Mouse (Mus musculus) CH12.LX (cell line): ENCODE results near the gene Fam92b. TPM values are rescaled to one million over a fixed set of nuclear protein-coding genes. Genes with fewer than 3 reads are reported as not detected.
A peak's percentile ranks its signal among the peaks of the same experiment; 100 is the strongest.

Experiments used
- DNase-seq: peaks from one replicate; pipeline ENCODE4 v3.0.0-alpha.2; 2013; ENCODE audit errors: extremely low read depth
- H3K27ac ChIP-seq: 2 replicates; pipeline ENCODE4 v1.5.1; 2012; ENCODE audit warnings: low read depth, mild to moderate bottlenecking, control low read depth, moderate library complexity; ENCODE audit not compliant: insufficient read depth
- H3K27me3 ChIP-seq: replicated peaks from 2 replicates; pipeline ENCODE3; 2012; ENCODE audit warnings: inconsistent platforms
- H3K36me3 ChIP-seq, 2 experiments: replicated peaks in 1 of 2; 2 replicates each; pipeline versions ENCODE3 to v1.6.1; 2012; ENCODE audit warnings: inconsistent platforms in 1 of 2, low read length in 1 of 2, mild to moderate bottlenecking in 1 of 2, mixed read lengths in 1 of 2, moderate library complexity in 1 of 2; ENCODE audit not compliant: control insufficient read depth in 1 of 2, insufficient read depth in 1 of 2
- H3K4me1 ChIP-seq, 2 experiments: 2 replicates each; pipeline ENCODE4 v1.6.1; 2012; ENCODE audit warnings: inconsistent platforms in 1 of 2, moderate library complexity in 1 of 2; ENCODE audit not compliant: insufficient read depth in 2 of 2, control insufficient read depth in 1 of 2
- H3K4me2 ChIP-seq: 2 replicates; pipeline ENCODE4 v1.6.1; 2012; ENCODE audit warnings: low read depth, mild to moderate bottlenecking, control low read depth; ENCODE audit not compliant: poor library complexity, insufficient read depth, severe bottlenecking
- H3K4me3 ChIP-seq, 3 experiments: fragments of 150-350 bp in 1 of 3; sonication (generic) in 1 of 3; replicated peaks in 1 of 3; 2 replicates each; pipeline versions ENCODE3 to v1.5.1; 2011 to 2012; ENCODE audit warnings: low read depth in 2 of 3, low read length in 2 of 3, mild to moderate bottlenecking in 2 of 3, moderate library complexity in 2 of 3, control low read depth in 1 of 3, improper control_type of control experiment in 1 of 3, inconsistent platforms in 1 of 3, mixed read lengths in 1 of 3; ENCODE audit not compliant: poor library complexity in 1 of 3
- H3K79me2 ChIP-seq: replicated peaks from 2 replicates; pipeline ENCODE4 v1.6.1; 2012; ENCODE audit warnings: mild to moderate bottlenecking, moderate library complexity; ENCODE audit not compliant: control insufficient read depth, poor library complexity, insufficient read depth, severe bottlenecking; ENCODE audit errors: extremely low read depth
- H3K9ac ChIP-seq: 2 replicates; pipeline ENCODE4 v1.6.1; 2012; ENCODE audit warnings: low read depth, mild to moderate bottlenecking, control low read depth, moderate library complexity; ENCODE audit not compliant: insufficient read depth
- H3K9me3 ChIP-seq: replicated peaks from 2 replicates; pipeline ENCODE3; 2012; ENCODE audit warnings: low read length, inconsistent platforms, mixed read lengths
- CHD1 ChIP-seq: IDR thresholded peaks from 2 replicates; pipeline ENCODE4 v1.6.1; 2012; ENCODE audit warnings: low read depth, low read length, improper control_type of control experiment, inconsistent platforms
- CHD2 ChIP-seq: IDR thresholded peaks from 2 replicates; pipeline ENCODE4 v1.6.1; 2011; ENCODE audit warnings: low read length, improper control_type of control experiment
- IRF4 ChIP-seq: IDR thresholded peaks from 2 replicates; pipeline ENCODE4 v1.6.1; 2014; ENCODE audit warnings: low read depth, mild to moderate bottlenecking, inconsistent platforms, low read length, improper control_type of control experiment
- KAT2A ChIP-seq: IDR thresholded peaks from 2 replicates; pipeline ENCODE4 v1.6.1; 2012; ENCODE audit warnings: low read length, improper control_type of control experiment, inconsistent platforms; ENCODE audit not compliant: insufficient replicate concordance
- MAFK ChIP-seq: IDR thresholded peaks from 2 replicates; pipeline ENCODE4 v1.6.1; 2011; ENCODE audit warnings: low read length, improper control_type of control experiment; ENCODE audit not compliant: insufficient replicate concordance
- MEF2A ChIP-seq: IDR thresholded peaks from 2 replicates; pipeline ENCODE4 v1.6.1; 2014; ENCODE audit warnings: low read depth, mild to moderate bottlenecking, inconsistent platforms, low read length, improper control_type of control experiment, borderline replicate concordance
- POLR2A ChIP-seq: IDR thresholded peaks from 2 replicates; pipeline ENCODE4 v1.6.1; 2011; ENCODE audit warnings: low read depth, mild to moderate bottlenecking, improper control_type of control experiment, low read length
- POLR2AphosphoS2 ChIP-seq: IDR thresholded peaks from 2 replicates; pipeline ENCODE4 v1.6.1; 2011; ENCODE audit warnings: low read depth, low read length, improper control_type of control experiment
- RAD21 ChIP-seq: IDR thresholded peaks from 2 replicates; pipeline ENCODE4 v1.6.1; 2011; ENCODE audit warnings: low read depth, mild to moderate bottlenecking, low read length, improper control_type of control experiment, moderate library complexity
- UBTF ChIP-seq: IDR thresholded peaks from 2 replicates; pipeline ENCODE4 v1.6.1; 2012; ENCODE audit warnings: low read depth, mild to moderate bottlenecking, inconsistent platforms, low read length, improper control_type of control experiment, moderate library complexity
- USF1 ChIP-seq: IDR thresholded peaks from 2 replicates; pipeline ENCODE4 v1.6.1; 2014; ENCODE audit warnings: low read depth, mild to moderate bottlenecking, inconsistent platforms, low read length, improper control_type of control experiment
- ZC3H11A ChIP-seq: IDR thresholded peaks from 2 replicates; pipeline ENCODE4 v1.6.1; 2012; ENCODE audit warnings: low read depth, mild to moderate bottlenecking, inconsistent platforms, low read length, improper control_type of control experiment
- ZMIZ1 ChIP-seq: IDR thresholded peaks from 2 replicates; pipeline ENCODE4 v1.6.1; 2012; ENCODE audit warnings: low read depth, mild to moderate bottlenecking, inconsistent platforms, low read length, improper control_type of control experiment
- ZNF384 ChIP-seq: IDR thresholded peaks from 2 replicates; pipeline ENCODE4 v1.6.1; 2012; ENCODE audit warnings: low read depth, low read length, improper control_type of control experiment, inconsistent platforms
- dilution Hi-C: fragments of 300-500 bp; cut with MboI; formaldehyde crosslinking; loops from 2 replicates; pipeline ENCODE4 v1.14.3; 2020; ENCODE audit warnings: low sequenced_read_pairs; ENCODE audit not compliant: extremely low pct_unique_long_range_greater_than_20kb, extremely low pct_ligation_motif_present
- in situ Hi-C: fragments of 300-500 bp; cut with MboI; formaldehyde crosslinking; loops from 3 replicates; pipeline ENCODE4 v1.14.3; 2019; ENCODE audit warnings: low sequenced_read_pairs, low pct_ligation_motif_present, low pct_unique_long_range_greater_than_20kb, mixed read lengths
- polyA plus RNA-seq: library from polyadenylated mRNA; unstranded; fragments of >175 nt; gene quantifications from 2 replicates; pipeline ENCODE4 v1.2.1, GENCODE M21; 2012; ENCODE audit warnings: low read depth; ENCODE audit not compliant: insufficient read length
- total RNA-seq, 2 experiments: library from RNA; depleted of rRNA; stranded (reverse); fragments of 300-350 nt in 1 of 2; fragments of >200 nt in 1 of 2; gene quantifications; 2 replicates each; pipeline ENCODE4 v1.2.3; 2012 to 2014

The Fam92b gene
- total and polyA plus RNA-seq, 3 experiments, result not detected

DNA sequence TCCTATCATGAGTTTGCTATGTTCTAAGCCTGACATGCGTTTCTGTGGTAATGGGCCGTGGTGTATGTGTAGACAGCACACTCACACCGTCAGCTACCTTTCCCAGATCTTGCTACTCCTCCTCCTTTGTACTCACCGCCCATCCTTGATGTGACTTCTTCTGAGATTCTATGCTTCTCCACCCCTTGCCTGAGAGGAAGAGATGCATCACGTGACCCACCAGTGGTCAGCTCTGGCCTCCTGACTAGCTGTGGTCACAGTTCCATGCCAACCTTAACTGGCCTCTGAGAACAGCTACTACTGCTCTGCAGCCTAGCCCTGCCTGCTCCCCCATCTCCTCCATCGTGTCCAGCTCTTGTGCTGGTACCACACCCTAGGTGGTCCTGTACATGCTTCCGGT, 41.6 kb downstream of the Fam92b start:
- H3K4me2 ChIP-seq, result no peak overlapping the region
- H3K36me3 ChIP-seq, result no peaks in the 10 kb centered on the region
- H3K27me3 ChIP-seq, result peaks cover 92% of the 10 kb centered on the region
- H3K27ac ChIP-seq, result no peak overlapping the region
- DNase-seq, result no peak
- in situ Hi-C loops, result no loop called here
- no peaks in the 10 kb centered on the region for H3K79me2 ChIP-seq
- TF ChIP-seq MEF2A (no peak), USF1 (peak; percentile 5; the same call in 1 of the 2 replicates), IRF4 (no peak), POLR2A (no peak), UBTF (no peak)
- H3K9ac ChIP-seq, result no peak overlapping the region
- dilution Hi-C loops, result no loop called here
- no peaks in the 10 kb centered on the region for H3K4me1 ChIP-seq
- peaks cover 3% of the 10 kb centered on the region for H3K9me3 ChIP-seq
- H3K4me3 ChIP-seq, result no peak overlapping the region

DNA sequence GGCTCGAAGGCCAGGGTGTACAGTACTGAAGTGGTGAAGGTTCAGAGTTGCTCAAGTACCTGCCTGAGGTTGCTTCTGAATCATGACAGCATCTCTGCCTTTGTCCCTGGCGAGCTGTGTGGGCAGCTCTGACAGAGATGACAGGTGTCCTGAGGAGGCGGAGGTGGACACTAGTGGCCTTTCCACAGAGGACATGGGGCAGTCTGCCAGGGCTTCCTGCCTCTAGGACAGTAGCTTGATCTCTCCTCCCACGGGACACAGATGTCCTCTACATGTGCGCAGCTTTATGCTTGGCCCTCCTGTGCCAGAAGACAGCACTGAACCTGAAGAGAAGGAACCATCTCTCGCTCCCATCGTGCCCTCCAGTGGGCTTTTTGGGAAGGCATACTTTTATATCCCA, 44.1 kb downstream of the Fam92b start:
- TF ChIP-seq UBTF (no peak), ZMIZ1 (no peak), KAT2A (no peak), MAFK (no peak), POLR2AphosphoS2 (no peak), CHD2 (no peak), CHD1 (no peak)
- DNase-seq, result no peak
- Histone ChIP-seq H3K9ac (no peak overlapping the region), H3K27me3 (peaks cover 89% of the 10 kb centered on the region), H3K27ac (no peak overlapping the region), H3K36me3 (no peaks in the 10 kb centered on the region), H3K4me3 (no peak overlapping the region), H3K9me3 (peaks cover 8% of the 10 kb centered on the region), H3K4me2 (no peak overlapping the region), H3K79me2 (no peaks in the 10 kb centered on the region), H3K4me1 (no peaks in the 10 kb centered on the region)
- in situ Hi-C loops, result no loop called here
- dilution Hi-C loops, result no loop called here

GRCm38 (mm10) chr8:120131158-120131557, 46.1 kb downstream of the Fam92b start:
- Histone ChIP-seq H3K4me3 (no peak overlapping the region), H3K36me3 (no peaks in the 10 kb centered on the region), H3K4me1 (no peaks in the 10 kb centered on the region), H3K27ac (no peak overlapping the region), H3K79me2 (no peaks in the 10 kb centered on the region), H3K9me3 (peaks cover 8% of the 10 kb centered on the region), H3K9ac (no peak overlapping the region), H3K4me2 (no peak overlapping the region), H3K27me3 (peaks cover 89% of the 10 kb centered on the region)
- DNase-seq, result no peak
- dilution Hi-C loops, result no loop called here
- TF ChIP-seq ZC3H11A (no peak), RAD21 (no peak), ZNF384 (no peak)
- in situ Hi-C loops, result no loop called here
